Mouse (Mus musculus) CH12.LX (cell line): ENCODE results near the gene Ccdc61. TPM values are rescaled to one million over a fixed set of nuclear protein-coding genes. Genes with fewer than 3 reads are reported as not detected.

Source experiments
- DNase-seq: peaks from one replicate; pipeline ENCODE4 v3.0.0-alpha.2; 2013; ENCODE audit errors: extremely low read depth
- H3K27ac ChIP-seq: 2 replicates; pipeline ENCODE4 v1.5.1; 2012; ENCODE audit warnings: low read depth, mild to moderate bottlenecking, control low read depth, moderate library complexity; ENCODE audit not compliant: insufficient read depth
- H3K27me3 ChIP-seq: replicated peaks from 2 replicates; pipeline ENCODE3; 2012; ENCODE audit warnings: inconsistent platforms
- H3K36me3 ChIP-seq, 2 experiments: replicated peaks in 1 of 2; 2 replicates each; pipeline versions ENCODE3 to v1.6.1; 2012; ENCODE audit warnings: inconsistent platforms in 1 of 2, low read length in 1 of 2, mild to moderate bottlenecking in 1 of 2, mixed read lengths in 1 of 2, moderate library complexity in 1 of 2; ENCODE audit not compliant: control insufficient read depth in 1 of 2, insufficient read depth in 1 of 2
- H3K4me1 ChIP-seq, 2 experiments: 2 replicates each; pipeline ENCODE4 v1.6.1; 2012; ENCODE audit warnings: inconsistent platforms in 1 of 2, moderate library complexity in 1 of 2; ENCODE audit not compliant: insufficient read depth in 2 of 2, control insufficient read depth in 1 of 2
- H3K4me2 ChIP-seq: 2 replicates; pipeline ENCODE4 v1.6.1; 2012; ENCODE audit warnings: low read depth, mild to moderate bottlenecking, control low read depth; ENCODE audit not compliant: poor library complexity, insufficient read depth, severe bottlenecking
- H3K4me3 ChIP-seq, 3 experiments: fragments of 150-350 bp in 1 of 3; sonication (generic) in 1 of 3; replicated peaks in 1 of 3; 2 replicates each; pipeline versions ENCODE3 to v1.5.1; 2011 to 2012; ENCODE audit warnings: low read depth in 2 of 3, low read length in 2 of 3, mild to moderate bottlenecking in 2 of 3, moderate library complexity in 2 of 3, control low read depth in 1 of 3, improper control_type of control experiment in 1 of 3, inconsistent platforms in 1 of 3, mixed read lengths in 1 of 3; ENCODE audit not compliant: poor library complexity in 1 of 3
- H3K79me2 ChIP-seq: replicated peaks from 2 replicates; pipeline ENCODE4 v1.6.1; 2012; ENCODE audit warnings: mild to moderate bottlenecking, moderate library complexity; ENCODE audit not compliant: control insufficient read depth, poor library complexity, insufficient read depth, severe bottlenecking; ENCODE audit errors: extremely low read depth
- H3K9ac ChIP-seq: 2 replicates; pipeline ENCODE4 v1.6.1; 2012; ENCODE audit warnings: low read depth, mild to moderate bottlenecking, control low read depth, moderate library complexity; ENCODE audit not compliant: insufficient read depth
- H3K9me3 ChIP-seq: replicated peaks from 2 replicates; pipeline ENCODE3; 2012; ENCODE audit warnings: low read length, inconsistent platforms, mixed read lengths
- CHD2 ChIP-seq: IDR thresholded peaks from 2 replicates; pipeline ENCODE4 v1.6.1; 2011; ENCODE audit warnings: low read length, improper control_type of control experiment
- CTCF ChIP-seq, 2 experiments: IDR thresholded peaks in 1 of 2; conservative IDR thresholded peaks in 1 of 2; 2 replicates each; pipeline ENCODE4 v1.5.1; 2011 to 2012; ENCODE audit warnings: low read depth in 2 of 2, low read length in 2 of 2, improper control_type of control experiment in 1 of 2, inconsistent platforms in 1 of 2, mild to moderate bottlenecking in 1 of 2, moderate library complexity in 1 of 2
- E2F4 ChIP-seq: IDR thresholded peaks from 2 replicates; pipeline ENCODE4 v1.6.1; 2011; ENCODE audit warnings: low read depth, low read length, improper control_type of control experiment; ENCODE audit not compliant: insufficient replicate concordance
- ELF1 ChIP-seq: IDR thresholded peaks from 2 replicates; pipeline ENCODE4 v1.6.1; 2014; ENCODE audit warnings: low read depth, mild to moderate bottlenecking, inconsistent platforms, low read length, improper control_type of control experiment
- EP300 ChIP-seq: IDR thresholded peaks from 2 replicates; pipeline ENCODE4 v1.6.1; 2011; ENCODE audit warnings: low read length, improper control_type of control experiment
- ETS1 ChIP-seq: conservative IDR thresholded peaks from 2 replicates; pipeline ENCODE4 v1.6.1; 2012; ENCODE audit warnings: low read depth, mild to moderate bottlenecking, inconsistent platforms, low read length, improper control_type of control experiment, moderate library complexity
- GABPA ChIP-seq: IDR thresholded peaks from 2 replicates; pipeline ENCODE4 v1.6.1; 2012; ENCODE audit warnings: low read depth, low read length, improper control_type of control experiment, inconsistent platforms; ENCODE audit not compliant: insufficient replicate concordance
- KAT2A ChIP-seq: IDR thresholded peaks from 2 replicates; pipeline ENCODE4 v1.6.1; 2012; ENCODE audit warnings: low read length, improper control_type of control experiment, inconsistent platforms; ENCODE audit not compliant: insufficient replicate concordance
- MAFK ChIP-seq: IDR thresholded peaks from 2 replicates; pipeline ENCODE4 v1.6.1; 2011; ENCODE audit warnings: low read length, improper control_type of control experiment; ENCODE audit not compliant: insufficient replicate concordance
- MAX ChIP-seq: IDR thresholded peaks from 2 replicates; pipeline ENCODE4 v1.6.1; 2011; ENCODE audit warnings: low read length, improper control_type of control experiment
- MEF2A ChIP-seq: IDR thresholded peaks from 2 replicates; pipeline ENCODE4 v1.6.1; 2014; ENCODE audit warnings: low read depth, mild to moderate bottlenecking, inconsistent platforms, low read length, improper control_type of control experiment, borderline replicate concordance
- MXI1 ChIP-seq: IDR thresholded peaks from 2 replicates; pipeline ENCODE4 v1.6.1; 2011; ENCODE audit warnings: mild to moderate bottlenecking, low read depth, low read length, improper control_type of control experiment
- POLR2A ChIP-seq: IDR thresholded peaks from 2 replicates; pipeline ENCODE4 v1.6.1; 2011; ENCODE audit warnings: low read depth, mild to moderate bottlenecking, improper control_type of control experiment, low read length
- POLR2AphosphoS2 ChIP-seq: IDR thresholded peaks from 2 replicates; pipeline ENCODE4 v1.6.1; 2011; ENCODE audit warnings: low read depth, low read length, improper control_type of control experiment
- RCOR1 ChIP-seq: conservative IDR thresholded peaks from 2 replicates; pipeline ENCODE4 v1.6.1; 2012; ENCODE audit warnings: low read depth, mild to moderate bottlenecking, inconsistent platforms, low read length, improper control_type of control experiment
- SIN3A ChIP-seq: IDR thresholded peaks from 2 replicates; pipeline ENCODE4 v1.6.1; 2012; ENCODE audit warnings: low read length, improper control_type of control experiment, inconsistent platforms
- TBP ChIP-seq: conservative IDR thresholded peaks from 2 replicates; pipeline ENCODE4 v1.6.1; 2011; ENCODE audit warnings: low read depth, low read length, improper control_type of control experiment
- TCF12 ChIP-seq: IDR thresholded peaks from 2 replicates; pipeline ENCODE4 v1.6.1; 2014; ENCODE audit warnings: low read depth, mild to moderate bottlenecking, inconsistent platforms, low read length, improper control_type of control experiment
- UBTF ChIP-seq: IDR thresholded peaks from 2 replicates; pipeline ENCODE4 v1.6.1; 2012; ENCODE audit warnings: low read depth, mild to moderate bottlenecking, inconsistent platforms, low read length, improper control_type of control experiment, moderate library complexity
- USF2 ChIP-seq: conservative IDR thresholded peaks from 2 replicates; pipeline ENCODE4 v1.6.1; 2011; ENCODE audit warnings: low read depth, low read length, improper control_type of control experiment
- ZC3H11A ChIP-seq: IDR thresholded peaks from 2 replicates; pipeline ENCODE4 v1.6.1; 2012; ENCODE audit warnings: low read depth, mild to moderate bottlenecking, inconsistent platforms, low read length, improper control_type of control experiment
- dilution Hi-C: fragments of 300-500 bp; cut with MboI; formaldehyde crosslinking; loops from 2 replicates; pipeline ENCODE4 v1.14.3; 2020; ENCODE audit warnings: low sequenced_read_pairs; ENCODE audit not compliant: extremely low pct_unique_long_range_greater_than_20kb, extremely low pct_ligation_motif_present
- in situ Hi-C: fragments of 300-500 bp; cut with MboI; formaldehyde crosslinking; loops from 3 replicates; pipeline ENCODE4 v1.14.3; 2019; ENCODE audit warnings: low sequenced_read_pairs, low pct_ligation_motif_present, low pct_unique_long_range_greater_than_20kb, mixed read lengths
- polyA plus RNA-seq: library from polyadenylated mRNA; unstranded; fragments of >175 nt; gene quantifications from 2 replicates; pipeline ENCODE4 v1.2.1, GENCODE M21; 2012; ENCODE audit warnings: low read depth; ENCODE audit not compliant: insufficient read length
- total RNA-seq, 2 experiments: library from RNA; depleted of rRNA; stranded (reverse); fragments of 300-350 nt in 1 of 2; fragments of >200 nt in 1 of 2; gene quantifications; 2 replicates each; pipeline ENCODE4 v1.2.3; 2012 to 2014

Ccdc61 gene
- total and polyA plus RNA-seq, 3 experiments = 11.9 to 17.4 (median 13.2) TPM

DNA sequence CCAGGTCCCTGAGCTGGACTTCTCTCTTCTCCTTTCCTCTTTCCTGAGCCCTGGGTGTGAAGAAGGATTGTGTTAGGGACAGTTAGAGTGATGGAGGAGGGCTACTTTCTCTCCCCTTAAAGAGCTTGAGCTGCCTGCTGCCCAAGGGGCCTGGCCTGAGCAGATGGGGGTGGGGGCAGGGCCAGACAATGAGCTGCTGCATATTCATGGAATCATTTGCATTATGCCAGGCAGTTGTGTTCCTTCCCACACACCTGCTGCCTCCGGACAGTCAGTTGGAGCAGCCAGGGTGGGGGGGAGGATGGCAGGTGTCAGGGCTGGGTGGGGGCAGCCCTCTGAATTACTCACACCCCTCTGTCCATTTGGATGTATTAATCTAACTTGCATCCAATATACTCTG is 32.2 kb upstream of the Ccdc61 start:
- Histone ChIP-seq H3K9ac (no peak overlapping the region), H3K4me3 (no peak overlapping the region), H3K9me3 (no peaks in the 10 kb centered on the region), H3K36me3 (no peaks in the 10 kb centered on the region), H3K27me3 (peaks cover 77% of the 10 kb centered on the region), H3K4me2 (0 out of 2 replicates have a peak overlapping the region, but pooled peaks have one; percentile 5), H3K4me1 (peaks cover 0 to 17% of the 10 kb centered on the region in 2 experiments; a peak in 2 of 4 replicates), H3K27ac (no peak overlapping the region), H3K79me2 (no peaks in the 10 kb centered on the region)
- dilution Hi-C loops = no loop called here
- TF ChIP-seq ETS1 (no peak), MAFK (no peak), TBP (no peak), SIN3A (no peak), EP300 (no peak), POLR2AphosphoS2 (no peak), CTCF (conservative IDR thresholded peaks at IDR 0.05 in 1 of 2, IDR thresholded peaks at IDR 0.05 in 1 of 2; ENCODE audit: low read depth in 2 of 2, low read length in 2 of 2) (no peak), MXI1 (no peak), UBTF (no peak), MEF2A (no peak), ZC3H11A (no peak), CHD2 (no peak), POLR2A (no peak), KAT2A (no peak), TCF12 (no peak)
- in situ Hi-C loops = no loop called here
- DNase-seq = no peak

DNA sequence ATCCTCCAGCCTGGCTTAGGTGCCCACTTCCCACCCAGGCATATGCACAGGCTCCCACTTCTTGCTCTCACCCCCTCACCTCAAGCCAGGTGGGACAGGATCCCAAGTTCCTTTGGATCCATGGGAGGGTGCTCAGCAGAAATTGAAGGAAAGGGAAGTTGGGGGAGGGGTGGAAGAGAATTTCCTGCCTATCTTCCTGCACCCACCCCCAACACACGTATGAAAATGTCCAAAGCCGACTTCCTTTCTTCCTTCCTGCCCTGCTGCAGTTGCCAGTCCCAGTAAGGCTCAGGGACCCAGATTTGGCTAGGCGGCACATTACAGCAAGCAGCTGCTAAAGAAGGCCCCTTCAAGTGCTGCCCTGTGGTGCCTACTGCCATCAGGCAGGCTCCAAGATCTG is 17.5 kb upstream of the Ccdc61 start:
- DNase-seq = no peak
- no peak for TF ChIP-seq ZC3H11A
- no peak for TF ChIP-seq MXI1
- TF ChIP-seq CHD2 = no peak
- TF ChIP-seq RCOR1 = no peak
- TF ChIP-seq USF2 = no peak
- no peak for TF ChIP-seq GABPA
- no peak for TF ChIP-seq MAX
- no peak for TF ChIP-seq ELF1
- TF ChIP-seq E2F4 = no peak
- Histone ChIP-seq H3K4me3 (no peak overlapping the region), H3K36me3 (no peaks in the 10 kb centered on the region), H3K9ac (no peak overlapping the region), H3K79me2 (no peaks in the 10 kb centered on the region), H3K9me3 (peaks cover 2% of the 10 kb centered on the region), H3K27me3 (peaks cover 82% of the 10 kb centered on the region), H3K27ac (no peak overlapping the region), H3K4me2 (no peak overlapping the region), H3K4me1 (peaks cover 0 to 3% of the 10 kb centered on the region in 2 experiments; a peak in 2 of 4 replicates)
- in situ Hi-C loops = no loop called here
- dilution Hi-C loops = no loop called here
